Mouse (Mus musculus) brain, embryonic 18.5 days (tissue): ENCODE data around the gene Wdr93.
"Not testable (repeated sequence)": the region's sequence is repeated elsewhere in the genome, so short reads cannot be mapped to it uniquely, and the experiment has no call there.

ENCODE experiments used
- DNase-seq: peaks from one replicate; pipeline ENCODE4 v3.0.0-alpha.2; 2012; ENCODE audit warnings: low read depth, low spot score

Gene Wdr93

GRCm38 (mm10) chr7:79749511-79749910, 6.5 kb downstream of the Wdr93 start:
- DNase-seq = no peak

- DNase-seq = no peak
Observed at GRCm38 (mm10) chr7:79756334-79756733, 13.4 kb downstream of the Wdr93 start.

GRCm38 (mm10) chr7:79758176-79758575, 15.2 kb downstream of the Wdr93 start:
- DNase-seq = no peak

GRCm38 (mm10) chr7:79759766-79760165, 16.8 kb downstream of the Wdr93 start:
- DNase-seq = no peak

GRCm38 (mm10) chr7:79761124-79761876, 18.3 kb downstream of the Wdr93 start:
- DNase-seq = no peak

GRCm38 (mm10) chr7:79762106-79762505, 19.1 kb downstream of the Wdr93 start:
- DNase-seq = no peak

- DNase-seq = no peak
Observed at GRCm38 (mm10) chr7:79765991-79766390, 23.0 kb downstream of the Wdr93 start.

- DNase-seq = no peak
Observed at GRCm38 (mm10) chr7:79769664-79770063, 26.7 kb downstream of the Wdr93 start.

GRCm38 (mm10) chr7:79771561-79772512, 28.9 kb downstream of the Wdr93 start:
- DNase-seq = no peak

- no peak for DNase-seq
Observed at GRCm38 (mm10) chr7:79780647-79781626, 38.0 kb downstream of the Wdr93 start.

- DNase-seq = no peak
Observed at GRCm38 (mm10) chr7:79781826-79782515, 39.0 kb downstream of the Wdr93 start.

- no peak for DNase-seq
Observed at GRCm38 (mm10) chr7:79782516-79782855, 39.5 kb downstream of the Wdr93 start.

GRCm38 (mm10) chr7:79786295-79786694, 43.3 kb downstream of the Wdr93 start:
- no peak for DNase-seq

GRCm38 (mm10) chr7:79789812-79790211, 46.8 kb downstream of the Wdr93 start:
- not testable (repeated sequence) for DNase-seq

GRCm38 (mm10) chr7:79792635-79793421, 49.9 kb downstream of the Wdr93 start:
- DNase-seq = no peak

- DNase-seq = no peak
Observed at GRCm38 (mm10) chr7:79793688-79794087, 50.7 kb downstream of the Wdr93 start, which contains the start of gene Mesp1. Mesp1 (minus strand) TSS chr7:79793788.

- no peak for DNase-seq
Observed at GRCm38 (mm10) chr7:79798606-79799005, 55.6 kb downstream of the Wdr93 start.

GRCm38 (mm10) chr7:79799048-79799447, 56.1 kb downstream of the Wdr93 start:
- no peak for DNase-seq

- DNase-seq = no peak
Observed at GRCm38 (mm10) chr7:79799506-79799905, 56.5 kb downstream of the Wdr93 start.

- no peak for DNase-seq
Observed at GRCm38 (mm10) chr7:79800336-79800735, 57.4 kb downstream of the Wdr93 start.
